Mouse (Mus musculus) lung, postnatal 0 days (tissue): Measurements from ENCODE around the gene Rgs16.

Source experiments
- CTCF ChIP-seq: IDR thresholded peaks from 2 replicates; pipeline ENCODE4 v1.5.1; 2016; ENCODE audit warnings: antibody characterized with exemption, mild to moderate bottlenecking
- EP300 ChIP-seq: IDR thresholded peaks from 2 replicates; pipeline ENCODE4 v1.6.1; 2016; ENCODE audit warnings: antibody characterized with exemption, mild to moderate bottlenecking, control low read depth

DNA sequence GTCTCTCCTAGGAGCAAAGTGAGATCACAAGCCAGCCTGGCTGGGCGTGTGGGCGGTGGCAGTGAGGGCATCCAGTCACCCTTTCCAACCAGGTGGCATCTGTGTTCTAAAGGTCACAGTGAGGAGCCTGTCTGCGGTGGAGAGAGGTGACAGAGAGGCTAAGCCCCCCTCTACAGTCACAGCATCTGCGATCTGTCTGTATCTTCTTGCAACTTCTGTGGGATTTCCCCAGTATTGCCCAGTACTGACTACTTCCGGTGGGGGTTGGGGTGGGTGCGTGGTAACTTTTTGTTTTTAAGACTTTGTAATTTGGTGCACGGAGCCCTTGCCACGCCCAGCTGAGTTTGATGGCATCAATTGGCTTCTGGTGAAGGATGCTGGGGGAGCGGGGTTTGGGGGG lies 16.7 kb upstream of the Rgs16 start:
- TF ChIP-seq CTCF (no peak), EP300 (no peak)
